In the genomic region with DNA sequence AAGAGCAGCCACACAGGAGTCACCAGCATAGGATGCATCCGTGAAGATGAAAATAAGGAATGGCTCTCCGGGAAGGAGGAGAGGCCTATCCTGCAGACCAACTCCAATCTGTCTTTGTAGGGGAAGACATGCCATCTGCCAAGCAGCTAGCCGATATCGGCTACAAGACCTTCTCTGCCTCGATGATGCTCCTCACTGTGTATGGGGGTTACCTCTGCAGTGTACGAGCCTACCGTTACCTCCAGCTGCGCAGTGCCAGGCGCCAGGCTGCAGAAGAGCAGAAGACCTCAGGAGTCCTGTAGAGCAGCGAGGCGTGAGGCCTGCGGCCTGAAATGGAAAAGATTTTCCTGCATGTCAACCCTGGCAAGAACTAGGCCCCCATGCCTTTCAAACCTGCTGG, we compare ENCODE assay signal across 1 mouse cellular context.
TF ChIP-seq lines count a peak whose summit lies in the region.

No protein-coding gene starts in this region.

TF ChIP-seq in myocyte, 11 proteins besides CTCF, POLR2A, EP300 and RAD21:
- TF ChIP-seq POLR2AphosphoS2 (IDR thresholded peaks at IDR 0.05; ENCODE audit: insufficient read length, low read depth), result peak; percentile 62
- no peak for TF ChIP-seq USF1 (IDR thresholded peaks at IDR 0.05; ENCODE audit: low read depth)
